8 mouse cellular contexts compared by ENCODE assay signal in the genomic region with DNA sequence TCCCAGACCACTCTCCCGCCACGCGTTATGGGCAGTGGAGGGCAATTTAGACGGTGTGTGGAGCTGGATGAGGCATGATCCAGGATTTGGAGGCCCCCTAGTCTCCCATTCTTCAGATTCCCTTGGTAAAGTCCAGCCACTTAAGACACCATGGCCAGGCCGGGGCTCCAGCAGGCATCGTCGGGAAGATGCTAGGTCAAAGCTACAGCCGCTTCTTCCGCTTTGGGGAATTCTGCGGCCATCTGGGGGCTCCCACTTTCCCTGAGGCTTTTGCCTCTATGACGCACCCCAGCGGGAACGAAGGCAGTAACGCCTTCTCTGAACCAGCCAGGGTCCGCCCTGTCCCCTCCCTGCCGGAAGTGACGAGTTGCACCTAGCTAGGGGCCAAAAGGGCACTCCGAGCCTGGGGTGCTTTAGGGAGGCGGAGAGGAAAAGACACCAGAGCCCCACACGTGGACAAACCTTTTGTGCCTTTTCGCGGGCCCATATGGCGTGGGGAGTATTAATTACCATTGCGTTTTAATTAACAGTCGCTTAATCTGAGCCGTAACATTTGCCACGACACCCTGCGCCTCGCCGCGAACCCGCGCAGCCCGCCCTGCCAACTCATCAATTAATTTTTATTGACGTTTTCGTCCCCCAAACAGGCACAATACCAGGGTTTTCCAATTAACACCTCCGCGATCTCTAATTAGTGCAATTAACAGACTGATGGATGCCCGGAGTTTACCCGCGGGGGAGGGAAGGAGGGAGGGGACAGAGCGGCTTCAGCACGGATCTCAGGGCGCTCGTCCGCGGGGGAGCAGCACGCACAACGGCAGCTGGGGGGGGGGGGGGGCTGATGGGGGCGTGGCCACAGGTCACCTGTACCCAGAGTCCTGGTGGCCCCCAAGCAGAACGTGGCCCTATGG. TPM values are rescaled to one million over a fixed set of nuclear protein-coding genes. Genes with fewer than 3 reads are reported as not detected.
DNase-seq lines count a peak whose midpoint lies in the region; ATAC-seq and TF ChIP-seq lines count a peak whose summit lies in the region.

No protein-coding gene starts in this region.

- no peak for TF ChIP-seq EP300 in liver, postnatal 0 days (IDR thresholded peaks at IDR 0.05; ENCODE audit: low read depth)

- intact Hi-C loops in left cerebral cortex, adult 2 months (cut with DNase I): no loop called here
- intact Hi-C loops in left cerebral cortex, postnatal 14 days (cut with DNase I): no loop called here

- H3K9me3 ChIP-seq in intestine, postnatal 0 days (ENCODE audit: control insufficient read depth): no peaks in the 10 kb centered on the region
- no peaks in the 10 kb centered on the region for H3K9me3 ChIP-seq in liver, postnatal 0 days (ENCODE audit: low read length)
- no peaks in the 10 kb centered on the region for H3K9me3 ChIP-seq in neural tube, embryonic 12.5 days

- no peak for DNase-seq in left cerebral cortex, adult 2 months (ENCODE audit: extremely low spot score in 1 of 2, low spot score in 2 of 2)
- DNase-seq in left cerebral cortex, postnatal 14 days (ENCODE audit: low spot score in 2 of 2): no peak
- peak; percentile 83 to 84 for DNase-seq in heart, adult 18-20 months
- peak; percentile 86 for DNase-seq in liver, postnatal 0 days
- DNase-seq in yolk sac, embryonic 10.5 days (ENCODE audit: low spot score): peak; percentile 77

- peak overlapping the region; percentile 78 for H3K4me2 ChIP-seq in intestine, postnatal 0 days (replicated peaks; ENCODE audit: low read depth)
- H3K4me2 ChIP-seq in liver, postnatal 0 days (ENCODE audit: low read depth, low read length): peak overlapping the region; percentile 84
- peak overlapping the region; percentile 59 for H3K4me2 ChIP-seq in neural tube, embryonic 12.5 days (replicated peaks)

- no peaks in the 10 kb centered on the region for H3K4me1 ChIP-seq in intestine, postnatal 0 days (replicated peaks; ENCODE audit: control insufficient read depth, insufficient read depth, low read length)
- peaks cover 16% of the 10 kb centered on the region for H3K4me1 ChIP-seq in liver, postnatal 0 days (ENCODE audit: insufficient read depth)
- peaks cover 55% of the 10 kb centered on the region for H3K4me1 ChIP-seq in neural tube, embryonic 12.5 days

- ATAC-seq in common myeloid progenitor, adult 5-6 weeks (replicated peaks; ENCODE audit: low read depth, poor library complexity, severe bottlenecking): peak; percentile 83
- ATAC-seq in intestine, postnatal 0 days: peak; percentile 92
- peak; percentile 96 for ATAC-seq in liver, postnatal 0 days
- peak; percentile 31; the same call in 1 of the 2 replicates for ATAC-seq in neural tube, embryonic 12.5 days (ENCODE audit: low FRiP score, low read depth)

- peak overlapping the region; percentile 47 for H3K4me3 ChIP-seq in left cerebral cortex, adult 2 months
- peak overlapping the region; percentile 44 for H3K4me3 ChIP-seq in intestine, postnatal 0 days (ENCODE audit: low read depth, low read length)
- peak overlapping the region; percentile 62 for H3K4me3 ChIP-seq in liver, postnatal 0 days (ENCODE audit: low read depth, low read length)
- peak overlapping the region; percentile 23 for H3K4me3 ChIP-seq in neural tube, embryonic 12.5 days

- no peaks in the 10 kb centered on the region for H3K27me3 ChIP-seq in intestine, postnatal 0 days (replicated peaks; ENCODE audit: control insufficient read depth, insufficient read depth, low read length)
- no peaks in the 10 kb centered on the region for H3K27me3 ChIP-seq in liver, postnatal 0 days (ENCODE audit: insufficient read depth, low read length)
- H3K27me3 ChIP-seq in neural tube, embryonic 12.5 days (replicated peaks): peaks cover 29% of the 10 kb centered on the region

- TF ChIP-seq CTCF in left cerebral cortex, adult 2 months (IDR thresholded peaks at IDR 0.05): no peak
- TF ChIP-seq CTCF in intestine, postnatal 0 days (IDR thresholded peaks at IDR 0.05; ENCODE audit: low read depth): peak; percentile 42
- TF ChIP-seq CTCF in liver, postnatal 0 days (IDR thresholded peaks at IDR 0.05; ENCODE audit: low read depth): peak; percentile 21; the same call in 1 of the 2 replicates

- WGBS in intestine, postnatal 0 days: 14% methylated on average over 51 of the region's 51 CpGs
- 9% methylated on average over 50 of the region's 51 CpGs for WGBS in liver, postnatal 0 days (ENCODE audit: insufficient replicate concordance)
- WGBS in neural tube, embryonic 12.5 days: 11% methylated on average over 51 of the region's 51 CpGs

- H3K27ac ChIP-seq in left cerebral cortex, adult 2 months: no peak overlapping the region
- H3K27ac ChIP-seq in intestine, postnatal 0 days (ENCODE audit: low read depth, low read length): peak overlapping the region; percentile 65
- peak overlapping the region; percentile 85 for H3K27ac ChIP-seq in liver, postnatal 0 days (ENCODE audit: low read depth)
- no peak overlapping the region for H3K27ac ChIP-seq in neural tube, embryonic 12.5 days

- peaks cover 3% of the 10 kb centered on the region for H3K36me3 ChIP-seq in intestine, postnatal 0 days (ENCODE audit: control insufficient read depth, insufficient read depth)
- H3K36me3 ChIP-seq in liver, postnatal 0 days (replicated peaks; ENCODE audit: insufficient read depth, low read length): no peaks in the 10 kb centered on the region
- H3K36me3 ChIP-seq in neural tube, embryonic 12.5 days: 0 out of 2 replicates have a peak, but pooled peaks cover 5% of the 10 kb centered on the region

- H3K9ac ChIP-seq in intestine, postnatal 0 days (ENCODE audit: low read depth, low read length): peak overlapping the region; percentile 51; the same call in 1 of the 2 replicates
- H3K9ac ChIP-seq in liver, postnatal 0 days (replicated peaks): peak overlapping the region; percentile 65
- 0 out of 2 replicates have a peak overlapping the region, but pooled peaks have one; percentile 51 for H3K9ac ChIP-seq in neural tube, embryonic 12.5 days

RNA-seq across cellular contexts. Expression of a gene that starts 15.1 kb away (rescaled TPM):
- 10 to 100 TPM; 43.1 to 50.6 TPM for total RNA-seq in left cerebral cortex, adult 2 months (2021)
- 10 to 100 TPM; 43.1 to 55.1 TPM for total RNA-seq in left cerebral cortex, postnatal 14 days (2021)
- 1.8 and 3.7 TPM in 2 replicates for total RNA-seq in common myeloid progenitor, adult 5-6 weeks (2017)
- total RNA-seq in heart, adult 18-20 months (2021): 10 to 100 TPM in 1 of 2 experiments, 1 to 10 TPM in 1; 8.5 to 12.2 TPM
- 12.9 and 13.3 TPM in 2 replicates for polyA plus RNA-seq in intestine, postnatal 0 days (2015; fragmentation: Nextera tagmentation; extraction: Ambion mirVana)
- 5.9 and 6.2 TPM in 2 replicates for polyA plus RNA-seq in liver, postnatal 0 days (2015; fragmentation: Nextera tagmentation; extraction: Ambion mirVana)
- 30.4 and 31.8 TPM in 2 replicates for polyA plus RNA-seq in neural tube, embryonic 12.5 days (2016; fragmentation: Nextera tagmentation; extraction: Ambion mirVana)

Comparison
In these comparisons a context has a peak if more than half of its experiments do, and no peak if none do; other contexts are left out.
1. DNase-seq: peak in heart, adult 18-20 months (2 of 2), liver, postnatal 0 days (single experiment) and yolk sac, embryonic 10.5 days (single experiment); none in left cerebral cortex, adult 2 months (0 of 2) and left cerebral cortex, postnatal 14 days (0 of 2).
2. H3K27ac ChIP-seq: peak in intestine, postnatal 0 days (single experiment) and liver, postnatal 0 days (single experiment); none in left cerebral cortex, adult 2 months (single experiment) and neural tube, embryonic 12.5 days (single experiment).
3. ATAC-seq: peak in every context shown above with its lines; median percentile 96 in liver, postnatal 0 days; 92 in intestine, postnatal 0 days; 83 in common myeloid progenitor, adult 5-6 weeks; 31 in neural tube, embryonic 12.5 days.
4. Peak in every context shown above with its lines, with median percentiles within 50 percentile points of each other: H3K4me3 ChIP-seq, H3K4me2 ChIP-seq and H3K9ac ChIP-seq.